Comparison of ENCODE assay signal across 8 mouse cellular contexts in genomic region chr14:78848941-78849911, GRCm38 (mm10). TPM values are rescaled to one million over a fixed set of nuclear protein-coding genes. Genes with fewer than 3 reads are reported as not detected.
DNase-seq lines count a peak whose midpoint lies in the region; ATAC-seq lines count a peak whose summit lies in the region.

TSS of gene Vwa8 (plus strand) at chr14:78849052.

- H3K9ac ChIP-seq in intestine, embryonic 15.5 days: peak within 1 kb of the TSS; percentile 93

- intact Hi-C loops in left cerebral cortex, postnatal 25 days (cut with DNase I): loop anchor here (1.0 to 5.0 kb wide), 2 partner anchors 117 to 172 kb away; partner anchors contain the start of gene Dgkh

- H3K4me3 ChIP-seq in intestine, embryonic 15.5 days (replicated peaks): peak within 1 kb of the TSS; percentile 95

- peak within 1 kb of the TSS; percentile 91 for H3K27ac ChIP-seq in intestine, embryonic 15.5 days

- no peaks in the 10 kb centered on the region for H3K36me3 ChIP-seq in intestine, embryonic 15.5 days

- no peaks in the 10 kb centered on the region for H3K9me3 ChIP-seq in intestine, embryonic 15.5 days

- H3K4me2 ChIP-seq in intestine, embryonic 15.5 days (replicated peaks): peak within 1 kb of the TSS; percentile 89

- H3K4me1 ChIP-seq in intestine, embryonic 15.5 days (replicated peaks): peaks cover 12% of the 10 kb centered on the region

- peak; percentile 91 for ATAC-seq in intestine, embryonic 15.5 days

- H3K27me3 ChIP-seq in intestine, embryonic 15.5 days (replicated peaks): no peaks in the 10 kb centered on the region

- WGBS in intestine, embryonic 15.5 days: 2% methylated on average over 60 of the region's 61 CpGs

- DNase-seq in adrenal gland, adult 2 months: peak; percentile 96
- peak; percentile 63 for DNase-seq in embryo, embryonic 11.5 days (ENCODE audit: low read depth, low spot score)
- DNase-seq in gastrocnemius, postnatal 4 days (ENCODE audit: low spot score in 2 of 2): peak; percentile 82 to 87
- DNase-seq in left cerebral cortex, postnatal 25 days (ENCODE audit: low spot score in 2 of 2): peak; percentile 73 to 74
- DNase-seq in mesoderm, embryonic 11.5 days (ENCODE audit: low read depth, low spot score): peak; percentile 79
- DNase-seq in right cerebral cortex, postnatal 25 days: peak; percentile 76
- peak; percentile 75 to 84 for DNase-seq in urinary bladder, postnatal 36 days (ENCODE audit: low spot score in 2 of 2)

RNA-seq across cellular contexts. Expression of gene Vwa8, which starts in this region (rescaled TPM):
- 100 to 1,000 TPM; 154 to 156 TPM for total RNA-seq in adrenal gland, adult 2 months (2021)
- polyA plus RNA-seq in adrenal gland, adult 2 months (2012; rRNA removed): 21.8 and 22.4 TPM in 2 replicates
- 10 to 100 TPM; 42.9 to 46.3 TPM for total RNA-seq in gastrocnemius, postnatal 4 days (2021)
- polyA plus RNA-seq in intestine, embryonic 15.5 days (2015; fragmentation: Nextera tagmentation; extraction: Ambion mirVana): 13.5 and 13.8 TPM in 2 replicates
- 10 to 100 TPM; 24.5 to 29.2 TPM for total RNA-seq in left cerebral cortex, postnatal 25 days (2021)

Comparison
In these comparisons a context has a peak if more than half of its experiments do, and no peak if none do; other contexts are left out.
1. Peak in every context shown above with its lines: DNase-seq, ATAC-seq, H3K4me3 ChIP-seq and H3K27ac ChIP-seq.